18 mouse cellular contexts compared by ENCODE assay signal in genomic region chrX:169843267-169843666, GRCm38 (mm10).
"Had no signal": no experiment of that assay in that cellular context is flagged by ENCODE, and none has a peak within 500 bp of the region (broad histone marks: within the 10 kb centered on the region; RNA-seq: fewer than 3 reads in every experiment).

No protein-coding gene starts in this region.

- H3K9me3 ChIP-seq: kidney, embryonic 15.5 days; neural tube, embryonic 13.5 days; stomach, embryonic 15.5 days had no signal

- H3K4me3 ChIP-seq: kidney, embryonic 15.5 days; left cerebral cortex, adult 2 months; neural tube, embryonic 13.5 days; stomach, embryonic 15.5 days had no signal

- H3K27ac ChIP-seq: kidney, embryonic 15.5 days; left cerebral cortex, adult 2 months; liver, embryonic 14.5 days; macrophage; neural tube, embryonic 13.5 days; stomach, embryonic 15.5 days had no signal

- H3K4me1 ChIP-seq: kidney, embryonic 15.5 days; stomach, embryonic 15.5 days had no signal

- H3K36me3 ChIP-seq: kidney, embryonic 15.5 days; neural tube, embryonic 13.5 days; stomach, embryonic 15.5 days had no signal

- H3K27me3 ChIP-seq: stomach, embryonic 15.5 days had no signal

- H3K9ac ChIP-seq: kidney, embryonic 15.5 days; liver, embryonic 14.5 days; liver, postnatal 0 days; lung, embryonic 14.5 days; neural tube, embryonic 13.5 days; stomach, embryonic 15.5 days had no signal

- DNase-seq: kidney, adult 11 months; kidney, adult 8-10 months; kidney, postnatal 10 days; kidney, postnatal 36 days; layer of hippocampus, postnatal 36 days; liver, postnatal 0 days; lung, embryonic 14.5 days; retina, postnatal 1 day; right cerebral cortex, postnatal 25 days; spleen, adult 18-20 months; thymus, postnatal 25 days had no signal

- ATAC-seq: liver, postnatal 0 days; lung, postnatal 0 days had no signal

- H3K4me2 ChIP-seq: kidney, embryonic 15.5 days; lung, embryonic 14.5 days; neural tube, embryonic 13.5 days; stomach, embryonic 15.5 days had no signal
